Mouse (Mus musculus) cerebellum, adult 2 months (tissue): ENCODE results near the gene Dzip3.

Experiments
- CTCF ChIP-seq: fragments of 200-500 bp; IDR thresholded peaks from 2 replicates; pipeline ENCODE4 v1.5.1; 2011; ENCODE audit warnings: low read depth, mild to moderate bottlenecking, control low read depth, low read length, moderate library complexity, borderline replicate concordance; ENCODE audit not compliant: insufficient read depth
- POLR2A ChIP-seq: fragments of 200-500 bp; IDR thresholded peaks from 2 replicates; pipeline ENCODE4 v1.6.1; 2011; ENCODE audit warnings: low read length, control low read depth, borderline replicate concordance; ENCODE audit not compliant: insufficient read depth

DNA sequence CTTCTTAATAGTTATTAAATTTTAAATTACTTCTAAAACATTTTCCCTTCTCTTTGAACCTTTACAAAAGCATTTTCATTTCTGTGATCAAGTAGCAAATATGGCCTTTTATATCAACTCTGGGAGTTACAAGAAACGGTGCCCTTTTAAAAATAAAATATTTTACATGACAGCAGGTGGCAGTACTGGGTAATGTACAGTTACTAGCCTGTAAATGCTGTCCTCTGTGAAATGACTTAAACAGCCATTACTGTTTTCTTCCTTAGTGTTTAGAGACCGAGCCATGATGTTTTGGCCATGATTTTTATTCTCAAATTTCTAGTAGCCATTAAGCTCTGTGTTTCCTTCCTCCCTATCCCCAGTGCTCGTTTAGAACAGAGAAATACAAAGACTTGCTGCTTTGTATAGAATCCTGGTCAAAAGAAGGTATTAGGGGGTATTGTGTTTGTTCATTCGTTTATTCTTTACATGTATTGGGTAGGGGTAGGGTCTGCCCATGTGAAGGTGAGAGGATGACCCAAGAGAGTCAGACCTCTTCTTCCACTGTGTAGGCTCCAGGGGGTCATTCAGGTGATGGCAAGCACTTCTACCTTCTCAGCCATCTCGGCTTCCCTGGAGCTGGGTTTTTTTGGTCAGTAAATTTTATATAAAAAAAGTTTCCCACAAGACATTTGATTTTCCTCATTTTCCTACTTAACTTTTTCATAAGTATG lies 22.8 kb upstream of the Dzip3 start:
- TF ChIP-seq CTCF = no peak
- no peak for TF ChIP-seq POLR2A
